Mouse (Mus musculus) heart, adult 2 months (tissue): ENCODE measurements around the gene Shb.

Experiments
- EP300 ChIP-seq: fragments of 200-500 bp; IDR thresholded peaks from 2 replicates; pipeline ENCODE4 v1.6.1; 2011; ENCODE audit warnings: low read depth, low read length, control low read depth; ENCODE audit not compliant: insufficient read depth
- POLR2A ChIP-seq: fragments of 200-500 bp; IDR thresholded peaks from 2 replicates; pipeline ENCODE4 v1.6.1; 2011; ENCODE audit warnings: mild to moderate bottlenecking, low read depth, low read length, control low read depth; ENCODE audit not compliant: insufficient read depth

GRCm38 (mm10) chr4:45491119-45491679 is 41.1 kb downstream of the Shb start:
- TF ChIP-seq POLR2A (no peak), EP300 (no peak)
